Mouse (Mus musculus) liver, adult (tissue): ENCODE data around the gene Efcab9.

Source experiments
- GATA4 ChIP-seq: IDR thresholded peaks from 2 replicates; pipeline ENCODE4 v1.6.1; 2014; ENCODE audit warnings: mild to moderate bottlenecking, low read length; ENCODE audit not compliant: insufficient replicate concordance

The Efcab9 gene

DNA sequence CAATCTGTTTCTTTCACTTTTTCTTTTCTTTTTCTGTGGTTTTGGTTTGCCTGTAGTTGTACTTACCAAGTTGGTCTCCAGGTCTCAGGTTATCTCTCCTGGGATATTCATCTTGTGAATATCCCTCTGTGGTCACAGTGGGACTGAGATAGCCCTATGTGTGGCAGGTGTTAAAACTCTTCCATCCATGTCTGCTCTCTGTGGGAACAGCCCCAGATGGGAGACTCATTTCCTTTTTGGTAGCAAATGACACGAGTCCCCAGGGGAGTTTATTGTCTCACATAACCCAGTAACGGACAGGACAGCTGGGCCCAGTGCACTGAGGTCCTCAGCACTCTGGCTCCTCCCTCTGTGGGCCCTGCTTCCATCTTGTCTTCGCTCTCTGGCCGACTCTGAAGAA, 18.2 kb upstream of the Efcab9 start:
- no peak for TF ChIP-seq GATA4

DNA sequence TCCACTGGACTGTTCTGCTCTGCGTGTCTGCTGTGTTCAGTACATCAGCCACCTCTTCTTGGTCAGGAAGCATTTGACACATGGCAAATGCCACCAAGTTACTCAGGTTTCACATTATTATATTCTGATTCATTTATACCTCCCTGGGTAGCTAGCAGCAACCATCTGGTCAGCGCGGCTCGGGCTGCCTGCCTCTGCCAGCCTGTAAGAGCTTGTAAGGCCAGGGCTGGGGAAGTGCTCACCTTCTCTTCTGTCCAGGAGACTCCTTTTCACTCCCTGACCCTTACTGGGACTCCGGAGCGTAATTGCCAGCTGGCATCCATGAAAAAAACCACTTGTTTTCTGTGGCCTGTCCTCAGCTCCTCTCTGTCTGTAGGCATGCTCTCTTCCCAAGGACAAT, 17.4 kb upstream of the Efcab9 start:
- TF ChIP-seq GATA4: no peak

DNA sequence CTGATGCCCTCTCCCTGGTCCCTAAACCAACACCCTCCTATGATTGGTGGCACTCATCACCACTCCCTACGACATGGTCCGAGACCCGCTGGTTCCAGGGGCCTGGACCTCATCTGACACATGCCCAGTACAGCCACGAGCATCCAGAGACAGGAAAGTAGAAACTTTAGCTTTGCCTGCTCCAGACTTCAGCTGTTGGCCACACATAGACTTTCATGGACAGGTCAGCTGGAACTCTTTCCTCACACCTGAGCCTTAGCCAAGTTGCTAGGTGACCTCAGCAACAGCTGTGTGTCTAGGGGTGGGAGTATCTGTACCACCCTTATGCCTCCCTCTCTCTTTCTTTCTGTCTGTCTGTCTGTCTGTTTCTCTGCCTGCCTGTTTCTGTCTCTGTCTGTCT, 16.4 kb upstream of the Efcab9 start:
- no peak for TF ChIP-seq GATA4

- TF ChIP-seq GATA4: no peak
Observed at GRCm38 (mm10) chr11:32547391-32547947, 15.6 kb upstream of the Efcab9 start.

DNA sequence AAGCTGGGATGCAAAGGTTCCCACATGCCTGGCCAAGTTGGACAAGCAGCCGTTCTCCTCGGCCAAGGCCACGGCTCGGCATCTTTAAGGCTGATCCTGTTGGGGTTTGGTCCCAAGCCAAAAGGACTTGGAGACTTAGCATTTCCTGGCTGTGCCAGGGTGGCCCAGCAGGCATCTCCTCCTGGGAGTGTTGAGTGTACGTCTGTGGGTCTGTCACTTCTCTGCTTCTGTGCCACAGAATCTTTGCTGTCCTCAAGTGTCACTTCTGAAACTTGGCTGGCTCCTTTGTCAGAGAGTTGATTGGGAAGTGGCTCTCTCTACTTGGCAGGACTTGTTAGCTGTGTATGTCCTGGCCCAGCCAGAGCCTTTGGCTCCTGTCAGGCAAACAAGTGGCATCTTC, 14.6 kb upstream of the Efcab9 start:
- TF ChIP-seq GATA4: no peak

DNA sequence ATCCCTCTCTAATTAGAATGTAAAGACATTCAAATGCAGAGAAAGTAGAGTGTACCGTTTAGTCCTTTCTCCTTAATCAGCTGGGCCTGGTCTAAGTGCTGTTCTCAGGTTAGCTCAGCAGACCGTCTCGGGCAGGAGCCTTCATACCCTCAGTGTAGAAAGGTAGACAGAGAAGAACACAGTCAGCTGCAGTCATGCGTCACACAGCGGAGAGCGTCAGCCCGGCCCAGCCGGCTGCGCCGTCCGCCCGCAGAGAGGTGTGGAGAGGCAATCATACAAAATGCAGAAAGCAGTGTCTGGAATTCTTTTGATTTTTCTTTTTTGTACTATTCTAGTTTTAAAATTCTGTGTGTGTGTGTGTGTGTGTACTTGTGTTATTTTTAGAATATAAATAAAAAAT, 13.7 kb upstream of the Efcab9 start:
- no peak for TF ChIP-seq GATA4

DNA sequence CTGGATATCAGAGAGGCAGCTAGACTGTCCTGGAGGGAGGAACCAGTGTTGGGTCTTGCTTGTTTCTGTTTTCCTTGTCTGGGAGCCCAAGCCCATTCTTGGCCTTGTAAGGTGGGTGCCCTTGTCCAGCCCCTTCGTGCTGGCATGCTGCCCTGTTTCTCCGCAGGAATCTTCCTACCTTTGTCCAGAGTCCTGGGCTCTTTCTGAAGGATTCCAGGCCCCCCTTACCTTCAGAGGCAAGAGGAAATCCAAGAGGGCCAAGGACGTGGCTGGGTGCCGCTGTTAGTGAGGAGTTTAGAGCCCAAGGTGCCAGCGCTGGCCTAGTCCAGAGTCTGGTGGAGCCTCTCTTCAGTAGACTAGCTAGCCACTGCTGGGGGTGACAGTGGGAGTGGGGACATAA, 12.6 kb upstream of the Efcab9 start:
- no peak for TF ChIP-seq GATA4

GRCm38 (mm10) chr11:32544041-32544440, 12.2 kb upstream of the Efcab9 start:
- TF ChIP-seq GATA4: no peak

DNA sequence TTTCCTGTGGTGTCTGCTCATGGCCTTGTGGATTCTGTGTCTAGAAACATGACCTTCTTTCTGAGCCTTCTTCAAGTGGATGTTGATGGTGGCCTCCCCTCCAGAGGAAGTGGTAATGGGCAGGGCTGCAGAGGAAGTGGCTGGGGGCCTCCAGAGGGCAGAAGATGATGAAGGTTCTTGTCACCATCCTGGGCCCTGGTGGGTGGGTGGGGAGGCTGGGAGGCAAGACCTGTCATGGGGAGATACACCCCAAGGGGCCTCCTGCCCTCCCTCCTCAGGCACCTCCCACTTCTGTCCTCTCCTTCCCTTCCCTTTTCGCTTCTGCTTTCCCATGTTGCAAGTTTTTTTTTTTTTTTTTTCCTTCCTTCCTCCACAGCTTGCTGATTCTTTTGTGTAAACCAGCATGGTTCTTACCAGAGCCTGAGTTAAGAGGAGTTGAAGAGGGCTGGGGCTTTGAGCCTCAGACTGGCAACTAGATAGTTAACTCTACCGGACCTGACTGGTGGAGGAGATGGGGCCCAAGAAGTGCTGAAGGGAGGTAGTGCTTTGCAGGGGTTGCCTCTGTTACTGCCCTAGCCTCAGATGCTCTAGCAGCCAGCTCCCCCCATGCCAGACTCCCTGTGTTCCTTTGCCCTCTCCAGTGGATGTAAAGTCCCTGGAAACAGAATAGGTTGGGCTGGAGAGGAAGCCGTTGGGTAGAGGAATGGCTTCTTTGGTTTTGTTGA, 11.0 kb upstream of the Efcab9 start:
- TF ChIP-seq GATA4: no peak

- no peak for TF ChIP-seq GATA4
Observed at GRCm38 (mm10) chr11:32542181-32542580, 10.3 kb upstream of the Efcab9 start.

DNA sequence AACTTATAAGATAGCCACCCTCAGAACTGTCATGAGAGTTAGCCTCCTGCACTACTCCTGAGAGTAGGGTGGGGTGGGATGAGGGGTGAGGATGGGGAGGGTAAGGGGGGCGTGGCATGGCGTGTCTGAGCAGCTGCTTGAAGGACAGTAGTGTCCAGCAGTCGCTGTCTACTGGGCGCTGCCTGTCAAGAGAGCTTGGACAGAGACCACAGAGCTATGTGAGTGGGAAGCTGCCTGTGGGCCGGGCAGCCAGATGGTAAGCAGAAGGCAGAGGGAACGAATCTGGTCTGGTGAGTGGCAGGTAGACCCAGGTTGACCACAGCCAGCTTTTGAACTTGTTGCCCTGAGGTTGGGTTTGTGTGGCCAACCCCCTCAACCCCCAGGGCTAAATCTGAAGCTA, 8.6 kb upstream of the Efcab9 start:
- TF ChIP-seq GATA4: no peak

DNA sequence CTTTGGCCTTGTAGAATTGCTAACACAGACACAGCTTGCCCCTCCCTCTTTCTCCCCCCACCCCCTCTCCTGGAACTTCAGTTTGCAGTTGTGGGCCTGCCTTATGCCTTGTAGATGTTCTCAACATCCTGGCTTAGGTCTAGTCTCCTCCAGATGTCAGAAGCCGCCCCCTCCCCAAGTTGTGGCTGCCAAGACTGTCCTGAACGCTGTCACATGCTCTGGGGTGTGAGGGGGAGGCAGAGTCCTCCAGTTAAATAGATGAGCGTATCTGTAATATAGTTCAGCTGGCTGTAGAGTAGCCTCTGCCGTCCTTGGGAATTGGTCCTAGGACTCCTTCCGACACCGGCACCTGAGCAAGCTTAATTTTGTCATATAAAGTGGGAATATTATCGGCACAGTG, 7.8 kb upstream of the Efcab9 start:
- no peak for TF ChIP-seq GATA4

- no peak for TF ChIP-seq GATA4
Observed at GRCm38 (mm10) chr11:32538846-32539245, 7.0 kb upstream of the Efcab9 start.

- TF ChIP-seq GATA4: no peak
Observed at GRCm38 (mm10) chr11:32538435-32538834, 6.6 kb upstream of the Efcab9 start.

DNA sequence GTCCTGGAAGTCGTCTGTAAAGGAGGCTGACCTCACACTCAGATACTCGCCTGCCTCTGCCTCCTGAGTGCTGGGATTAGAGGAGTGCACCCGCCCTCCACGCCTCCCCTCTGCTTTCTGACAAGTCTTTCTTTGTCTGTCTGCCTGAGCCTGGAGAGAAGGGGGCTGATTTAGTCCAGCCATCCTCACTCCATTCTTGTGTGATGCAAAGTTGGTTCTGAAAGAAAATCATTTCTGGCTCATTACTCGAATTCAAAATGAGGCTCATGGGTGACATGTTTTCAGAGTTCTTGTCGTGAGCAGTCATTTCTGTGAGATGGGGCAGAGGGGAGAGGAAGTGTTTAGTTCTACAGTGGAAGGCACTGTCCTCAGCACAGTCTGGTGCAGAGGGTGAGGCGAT, 5.1 kb upstream of the Efcab9 start:
- TF ChIP-seq GATA4: no peak

DNA sequence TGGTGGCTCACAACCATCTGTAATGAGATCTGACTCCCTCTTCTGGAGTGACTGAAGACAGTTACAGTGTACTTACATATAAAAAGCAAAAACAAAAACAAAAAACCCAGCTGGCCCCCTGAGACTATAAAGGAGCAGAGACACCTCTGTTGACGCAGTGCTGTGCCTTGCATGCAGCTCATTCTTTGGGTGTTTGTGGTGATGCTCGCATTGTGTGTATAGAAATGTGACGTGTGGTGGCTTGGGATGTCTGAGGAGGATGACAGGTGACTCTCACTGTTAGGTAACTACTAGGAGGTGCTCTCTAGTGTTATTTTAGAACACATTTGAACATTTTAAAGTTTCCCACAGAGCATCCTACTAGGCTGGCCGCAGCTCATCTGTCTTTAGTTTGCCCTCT, 3.8 kb upstream of the Efcab9 start:
- TF ChIP-seq GATA4: no peak

DNA sequence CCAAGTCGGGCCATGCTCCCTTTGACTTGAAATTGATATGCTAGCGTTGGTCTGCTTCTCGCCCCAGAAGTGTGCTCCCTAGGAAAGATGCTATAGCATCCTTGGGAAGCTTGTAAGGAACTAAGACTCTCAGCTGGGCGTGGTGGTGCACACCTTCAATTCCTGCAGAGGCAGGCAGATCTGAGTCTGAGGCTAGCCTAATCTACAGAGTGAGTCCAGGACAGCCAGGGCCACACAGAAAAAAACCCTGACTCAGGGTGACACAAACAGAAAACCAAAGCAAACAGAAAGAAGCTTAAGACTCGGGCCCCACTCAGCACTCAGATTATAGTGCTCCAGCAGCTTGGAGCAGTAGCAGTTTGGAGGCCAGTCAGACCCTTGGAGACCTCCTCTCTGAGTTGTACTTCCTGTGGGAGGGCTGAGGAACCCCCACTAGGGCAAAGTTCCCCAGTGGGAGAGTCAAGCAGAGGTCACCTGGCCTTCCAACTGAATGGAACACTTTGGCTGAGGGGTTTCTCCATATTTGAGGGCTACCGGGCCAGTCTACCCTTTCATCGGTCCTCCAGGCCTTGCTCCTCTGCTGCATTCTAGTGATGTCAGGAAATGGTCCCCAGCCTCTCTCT, 2.7 kb upstream of the Efcab9 start:
- no peak for TF ChIP-seq GATA4
